ENCODE assay signal across 12 mouse cellular contexts in the genomic region with DNA sequence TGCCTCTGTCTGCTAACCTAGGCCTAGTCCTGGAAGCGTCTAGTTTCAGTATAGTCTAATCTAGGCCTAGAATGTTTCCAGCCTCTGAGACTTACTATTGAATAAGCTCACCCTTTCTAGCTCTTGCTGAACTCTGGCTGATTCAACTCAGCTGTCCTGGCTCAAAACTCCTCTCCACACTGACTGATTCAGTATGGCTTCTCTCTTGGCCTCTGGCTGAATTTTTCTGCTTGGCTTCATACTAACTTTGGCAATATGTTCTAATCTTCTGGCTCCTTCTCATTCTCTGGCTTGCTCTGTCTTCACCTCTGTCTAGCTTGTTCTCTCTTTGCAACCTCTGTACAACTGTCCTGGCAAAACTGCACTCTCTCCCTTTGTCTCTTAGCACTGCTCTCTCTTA. TPM values are rescaled to one million over a fixed set of nuclear protein-coding genes. Genes with fewer than 3 reads are reported as not detected.
DNase-seq lines count a peak whose midpoint lies in the region; ATAC-seq lines count a peak whose summit lies in the region.
"Had no signal": no experiment of that assay in that cellular context is flagged by ENCODE, and none has a peak within 500 bp of the region (broad histone marks: within the 10 kb centered on the region; RNA-seq: fewer than 3 reads in every experiment).

No protein-coding gene starts in this region.

- peak; percentile 36 for DNase-seq in gastrocnemius, adult 18-20 months (ENCODE audit: low spot score)
- DNase-seq in gastrocnemius, adult 8-10 months (ENCODE audit: low spot score in 2 of 2) = no peak
- DNase-seq in kidney, postnatal 10 days = peak; percentile 57
- DNase-seq in heart, adult 9 months (ENCODE audit: low spot score in 2 of 2) = peak; percentile 76 to 81
- DNase-seq in lung, postnatal 36 days = peak; percentile 53
- no peak for DNase-seq in ovary, adult 18-20 months (ENCODE audit: low spot score)
- no peak for DNase-seq in layer of hippocampus, adult 8-10 months (ENCODE audit: low spot score in 2 of 2)
- DNase-seq: adrenal gland, postnatal 25 days; retina, postnatal 1 day; thymus, adult 2 months had no signal

- no peak overlapping the region for H3K9ac ChIP-seq in kidney, embryonic 14.5 days (ENCODE audit: low read depth, low read length)
- H3K9ac ChIP-seq: neural tube, embryonic 13.5 days had no signal

- H3K36me3 ChIP-seq in kidney, embryonic 14.5 days (ENCODE audit: control insufficient read depth, insufficient read depth, low read length) = no peaks in the 10 kb centered on the region; the same call in 1 of the 2 replicates

- no peaks in the 10 kb centered on the region for H3K9me3 ChIP-seq in kidney, embryonic 14.5 days (ENCODE audit: control insufficient read depth, low read length)
- H3K9me3 ChIP-seq: neural tube, embryonic 13.5 days had no signal

- no peak overlapping the region for H3K27ac ChIP-seq in kidney, embryonic 14.5 days (ENCODE audit: low read depth, low read length)
- H3K27ac ChIP-seq: neural tube, embryonic 13.5 days had no signal

- peaks cover 30% of the 10 kb centered on the region for H3K4me1 ChIP-seq in kidney, embryonic 14.5 days (ENCODE audit: control insufficient read depth, insufficient read depth, low read length)

- 92% methylated on average over 1 of the region's 1 CpGs for WGBS in kidney, embryonic 14.5 days

- no peak overlapping the region for H3K4me3 ChIP-seq in kidney, embryonic 14.5 days (ENCODE audit: low read length)
- H3K4me3 ChIP-seq: neural tube, embryonic 13.5 days had no signal

- no peaks in the 10 kb centered on the region for H3K27me3 ChIP-seq in kidney, embryonic 14.5 days (ENCODE audit: control insufficient read depth, insufficient read depth, low read length)
- H3K27me3 ChIP-seq: neural tube, embryonic 13.5 days had no signal

- H3K4me2 ChIP-seq in kidney, embryonic 14.5 days (replicated peaks; ENCODE audit: low read depth, low read length) = no peak overlapping the region
- H3K4me2 ChIP-seq: neural tube, embryonic 13.5 days had no signal

- no peak for ATAC-seq in kidney, embryonic 14.5 days (ENCODE audit: low FRiP score, low TSS enrichment)

RNA-seq across cellular contexts. Expression of a gene that starts 35.7 kb away (rescaled TPM):
- 10 to 100 TPM in 1 of 2 experiments, 1 to 10 TPM in 1; 7.6 to 12.1 TPM for total RNA-seq in gastrocnemius, adult 18-20 months (2021)
- total RNA-seq in gastrocnemius, adult 8-10 months (2022) = 1 to 10 TPM; 5.8 to 9.2 (median 8.1) TPM
- 6.5 and 9.7 TPM in 2 replicates for polyA plus RNA-seq in kidney, embryonic 14.5 days (2014; fragmentation: Nextera tagmentation; extraction: Ambion mirVana)
- total RNA-seq in layer of hippocampus, adult 8-10 months (2022) = 10 to 100 TPM; 24.1 to 30.9 (median 29.9) TPM

RNA-seq across cellular contexts. Expression of a gene that starts 59.7 kb away (rescaled TPM):
- total RNA-seq in gastrocnemius, adult 18-20 months (2021) = under 1 TPM; 0.24 to 0.32 TPM
- under 1 TPM; 0.02 to 0.36 (median 0.10) TPM for total RNA-seq in gastrocnemius, adult 8-10 months (2022)
- polyA plus RNA-seq in kidney, embryonic 14.5 days (2014; fragmentation: Nextera tagmentation; extraction: Ambion mirVana) = 6.8 and 8.8 TPM in 2 replicates
- total RNA-seq in layer of hippocampus, adult 8-10 months (2022) = 1 to 10 TPM; 6.0 to 7.0 (median 6.6) TPM

Comparison
In these comparisons a context has a peak if more than half of its experiments do, and no peak if none do; other contexts are left out.
1. DNase-seq: peak in gastrocnemius, adult 18-20 months (single experiment), kidney, postnatal 10 days (single experiment), heart, adult 9 months (2 of 2) and lung, postnatal 36 days (single experiment); none in gastrocnemius, adult 8-10 months (0 of 2), ovary, adult 18-20 months (single experiment) and layer of hippocampus, adult 8-10 months (0 of 2).
2. RNA of a gene that starts 59.7 kb away (total RNA-seq): 6.0 to 7.0 TPM in layer of hippocampus, adult 8-10 months; 0.24 to 0.32 TPM in gastrocnemius, adult 18-20 months and 0.02 to 0.36 TPM in gastrocnemius, adult 8-10 months; every median in the first group is over 4 times any median in the second.